Mouse (Mus musculus) CH12.LX (cell line): Measurements from ENCODE around the gene Cd5. TPM values are rescaled to one million over a fixed set of nuclear protein-coding genes. Genes with fewer than 3 reads are reported as not detected.

ENCODE experiments used
- DNase-seq: peaks from one replicate; pipeline ENCODE4 v3.0.0-alpha.2; 2013; ENCODE audit errors: extremely low read depth
- H3K27ac ChIP-seq: 2 replicates; pipeline ENCODE4 v1.5.1; 2012; ENCODE audit warnings: low read depth, mild to moderate bottlenecking, control low read depth, moderate library complexity; ENCODE audit not compliant: insufficient read depth
- H3K27me3 ChIP-seq: replicated peaks from 2 replicates; pipeline ENCODE3; 2012; ENCODE audit warnings: inconsistent platforms
- H3K36me3 ChIP-seq, 2 experiments: replicated peaks in 1 of 2; 2 replicates each; pipeline versions ENCODE3 to v1.6.1; 2012; ENCODE audit warnings: inconsistent platforms in 1 of 2, low read length in 1 of 2, mild to moderate bottlenecking in 1 of 2, mixed read lengths in 1 of 2, moderate library complexity in 1 of 2; ENCODE audit not compliant: control insufficient read depth in 1 of 2, insufficient read depth in 1 of 2
- H3K4me1 ChIP-seq, 2 experiments: 2 replicates each; pipeline ENCODE4 v1.6.1; 2012; ENCODE audit warnings: inconsistent platforms in 1 of 2, moderate library complexity in 1 of 2; ENCODE audit not compliant: insufficient read depth in 2 of 2, control insufficient read depth in 1 of 2
- H3K4me2 ChIP-seq: 2 replicates; pipeline ENCODE4 v1.6.1; 2012; ENCODE audit warnings: low read depth, mild to moderate bottlenecking, control low read depth; ENCODE audit not compliant: poor library complexity, insufficient read depth, severe bottlenecking
- H3K4me3 ChIP-seq, 3 experiments: fragments of 150-350 bp in 1 of 3; sonication (generic) in 1 of 3; replicated peaks in 1 of 3; 2 replicates each; pipeline versions ENCODE3 to v1.5.1; 2011 to 2012; ENCODE audit warnings: low read depth in 2 of 3, low read length in 2 of 3, mild to moderate bottlenecking in 2 of 3, moderate library complexity in 2 of 3, control low read depth in 1 of 3, improper control_type of control experiment in 1 of 3, inconsistent platforms in 1 of 3, mixed read lengths in 1 of 3; ENCODE audit not compliant: poor library complexity in 1 of 3
- H3K79me2 ChIP-seq: replicated peaks from 2 replicates; pipeline ENCODE4 v1.6.1; 2012; ENCODE audit warnings: mild to moderate bottlenecking, moderate library complexity; ENCODE audit not compliant: control insufficient read depth, poor library complexity, insufficient read depth, severe bottlenecking; ENCODE audit errors: extremely low read depth
- H3K9ac ChIP-seq: 2 replicates; pipeline ENCODE4 v1.6.1; 2012; ENCODE audit warnings: low read depth, mild to moderate bottlenecking, control low read depth, moderate library complexity; ENCODE audit not compliant: insufficient read depth
- H3K9me3 ChIP-seq: replicated peaks from 2 replicates; pipeline ENCODE3; 2012; ENCODE audit warnings: low read length, inconsistent platforms, mixed read lengths
- BHLHE40 ChIP-seq: IDR thresholded peaks from 2 replicates; pipeline ENCODE4 v1.6.1; 2011; ENCODE audit warnings: mild to moderate bottlenecking, low read depth, low read length, improper control_type of control experiment
- CHD2 ChIP-seq: IDR thresholded peaks from 2 replicates; pipeline ENCODE4 v1.6.1; 2011; ENCODE audit warnings: low read length, improper control_type of control experiment
- ELF1 ChIP-seq: IDR thresholded peaks from 2 replicates; pipeline ENCODE4 v1.6.1; 2014; ENCODE audit warnings: low read depth, mild to moderate bottlenecking, inconsistent platforms, low read length, improper control_type of control experiment
- EP300 ChIP-seq: IDR thresholded peaks from 2 replicates; pipeline ENCODE4 v1.6.1; 2011; ENCODE audit warnings: low read length, improper control_type of control experiment
- ETS1 ChIP-seq: conservative IDR thresholded peaks from 2 replicates; pipeline ENCODE4 v1.6.1; 2012; ENCODE audit warnings: low read depth, mild to moderate bottlenecking, inconsistent platforms, low read length, improper control_type of control experiment, moderate library complexity
- HCFC1 ChIP-seq: IDR thresholded peaks from 2 replicates; pipeline ENCODE4 v1.6.1; 2012; ENCODE audit warnings: low read depth, mild to moderate bottlenecking, inconsistent platforms, low read length, improper control_type of control experiment
- IRF4 ChIP-seq: IDR thresholded peaks from 2 replicates; pipeline ENCODE4 v1.6.1; 2014; ENCODE audit warnings: low read depth, mild to moderate bottlenecking, inconsistent platforms, low read length, improper control_type of control experiment
- JUN ChIP-seq: IDR thresholded peaks from 2 replicates; pipeline ENCODE4 v1.6.1; 2011; ENCODE audit warnings: low read depth, mild to moderate bottlenecking, low read length, improper control_type of control experiment, moderate library complexity; ENCODE audit not compliant: insufficient read depth
- JUND ChIP-seq: conservative IDR thresholded peaks from 2 replicates; pipeline ENCODE4 v1.6.1; 2011; ENCODE audit warnings: low read depth, low read length, improper control_type of control experiment
- MAX ChIP-seq: IDR thresholded peaks from 2 replicates; pipeline ENCODE4 v1.6.1; 2011; ENCODE audit warnings: low read length, improper control_type of control experiment
- MAZ ChIP-seq: IDR thresholded peaks from 2 replicates; pipeline ENCODE4 v1.6.1; 2012; ENCODE audit warnings: low read depth, mild to moderate bottlenecking, inconsistent platforms, low read length, improper control_type of control experiment, moderate library complexity
- MEF2A ChIP-seq: IDR thresholded peaks from 2 replicates; pipeline ENCODE4 v1.6.1; 2014; ENCODE audit warnings: low read depth, mild to moderate bottlenecking, inconsistent platforms, low read length, improper control_type of control experiment, borderline replicate concordance
- MXI1 ChIP-seq: IDR thresholded peaks from 2 replicates; pipeline ENCODE4 v1.6.1; 2011; ENCODE audit warnings: mild to moderate bottlenecking, low read depth, low read length, improper control_type of control experiment
- MYC ChIP-seq: IDR thresholded peaks from 2 replicates; pipeline ENCODE4 v1.6.1; 2011; ENCODE audit warnings: low read depth, mild to moderate bottlenecking, improper control_type of control experiment, low read length
- NELFE ChIP-seq: IDR thresholded peaks from 2 replicates; pipeline ENCODE4 v1.6.1; 2011; ENCODE audit warnings: low read depth, low read length, improper control_type of control experiment
- NRF1 ChIP-seq: IDR thresholded peaks from 2 replicates; pipeline ENCODE4 v1.6.1; 2014; ENCODE audit warnings: low read depth, mild to moderate bottlenecking, inconsistent platforms, low read length, improper control_type of control experiment, moderate library complexity
- POLR2A ChIP-seq: IDR thresholded peaks from 2 replicates; pipeline ENCODE4 v1.6.1; 2011; ENCODE audit warnings: low read depth, mild to moderate bottlenecking, improper control_type of control experiment, low read length
- POLR2AphosphoS2 ChIP-seq: IDR thresholded peaks from 2 replicates; pipeline ENCODE4 v1.6.1; 2011; ENCODE audit warnings: low read depth, low read length, improper control_type of control experiment
- RAD21 ChIP-seq: IDR thresholded peaks from 2 replicates; pipeline ENCODE4 v1.6.1; 2011; ENCODE audit warnings: low read depth, mild to moderate bottlenecking, low read length, improper control_type of control experiment, moderate library complexity
- RCOR1 ChIP-seq: conservative IDR thresholded peaks from 2 replicates; pipeline ENCODE4 v1.6.1; 2012; ENCODE audit warnings: low read depth, mild to moderate bottlenecking, inconsistent platforms, low read length, improper control_type of control experiment
- SIN3A ChIP-seq: IDR thresholded peaks from 2 replicates; pipeline ENCODE4 v1.6.1; 2012; ENCODE audit warnings: low read length, improper control_type of control experiment, inconsistent platforms
- TCF12 ChIP-seq: IDR thresholded peaks from 2 replicates; pipeline ENCODE4 v1.6.1; 2014; ENCODE audit warnings: low read depth, mild to moderate bottlenecking, inconsistent platforms, low read length, improper control_type of control experiment
- ZMIZ1 ChIP-seq: IDR thresholded peaks from 2 replicates; pipeline ENCODE4 v1.6.1; 2012; ENCODE audit warnings: low read depth, mild to moderate bottlenecking, inconsistent platforms, low read length, improper control_type of control experiment
- dilution Hi-C: fragments of 300-500 bp; cut with MboI; formaldehyde crosslinking; loops from 2 replicates; pipeline ENCODE4 v1.14.3; 2020; ENCODE audit warnings: low sequenced_read_pairs; ENCODE audit not compliant: extremely low pct_unique_long_range_greater_than_20kb, extremely low pct_ligation_motif_present
- in situ Hi-C: fragments of 300-500 bp; cut with MboI; formaldehyde crosslinking; loops from 3 replicates; pipeline ENCODE4 v1.14.3; 2019; ENCODE audit warnings: low sequenced_read_pairs, low pct_ligation_motif_present, low pct_unique_long_range_greater_than_20kb, mixed read lengths
- polyA plus RNA-seq: library from polyadenylated mRNA; unstranded; fragments of >175 nt; gene quantifications from 2 replicates; pipeline ENCODE4 v1.2.1, GENCODE M21; 2012; ENCODE audit warnings: low read depth; ENCODE audit not compliant: insufficient read length
- total RNA-seq, 2 experiments: library from RNA; depleted of rRNA; stranded (reverse); fragments of 300-350 nt in 1 of 2; fragments of >200 nt in 1 of 2; gene quantifications; 2 replicates each; pipeline ENCODE4 v1.2.3; 2012 to 2014

The Cd5 gene
- total RNA-seq (2012; rRNA removed): 8.7 and 9.9 TPM in 2 replicates
- 17.7 and 20.7 TPM in 2 replicates for total RNA-seq (2014; rRNA removed)
- 46.8 and 51.4 TPM in 2 replicates for polyA plus RNA-seq

DNA sequence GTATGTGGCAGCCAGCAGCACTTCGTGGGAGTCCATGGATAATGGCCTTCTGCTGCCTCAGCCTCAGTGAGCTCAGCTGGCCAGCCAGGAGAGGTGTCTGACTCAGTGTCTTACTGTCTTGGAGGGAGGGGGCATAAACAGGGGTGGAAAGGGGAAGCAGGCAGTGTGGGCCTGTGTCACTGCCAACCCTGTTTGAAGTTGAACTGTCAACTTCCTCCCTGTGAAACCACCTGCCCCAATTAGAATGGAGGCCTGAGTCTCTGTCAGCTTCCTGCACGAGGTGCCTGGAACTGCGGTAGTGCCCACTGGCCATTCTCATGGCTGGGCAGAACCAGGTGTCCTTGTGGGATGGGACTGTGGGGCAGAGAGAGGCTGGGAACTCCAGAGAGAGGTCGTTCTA, at the start of gene Cd5:
Gene Cd5 (minus strand): TSS at position 192 of the 400 bp plus-strand sequence.
- Histone ChIP-seq H3K4me3 (peak within 1 kb of the TSS in 2 of 3 experiments; percentile 37 to 60), H3K27ac (peak within 1 kb of the TSS; percentile 85), H3K4me2 (peak within 1 kb of the TSS; percentile 34), H3K9ac (0 out of 2 replicates have a peak within 1 kb of the TSS, but pooled peaks have one; percentile 8), H3K9me3 (no peaks in the 10 kb centered on the region), H3K27me3 (no peaks in the 10 kb centered on the region), H3K79me2 (peaks cover 9% of the 10 kb centered on the region; the same call in 1 of the 2 replicates), H3K4me1 (peaks cover 24 to 63% of the 10 kb centered on the region in 2 experiments), H3K36me3 (peaks cover 0 to 32% of the 10 kb centered on the region in 2 experiments)
- dilution Hi-C loops (no loop called here), in situ Hi-C loops (no loop called here)
- DNase-seq: peak; percentile 88
- no peak for TF ChIP-seq JUND
- TF ChIP-seq SIN3A: peak; percentile 88
- peak; percentile 79 for TF ChIP-seq BHLHE40
- TF ChIP-seq ZMIZ1: no peak
- TF ChIP-seq HCFC1: peak; percentile 58
- TF ChIP-seq NRF1: no peak
- TF ChIP-seq CHD2: 0 out of 2 replicates have a peak, but pooled peaks have one; percentile 19
- TF ChIP-seq MAZ: peak; percentile 90
- TF ChIP-seq JUN: no peak
- TF ChIP-seq NELFE: 0 out of 2 replicates have a peak, but pooled peaks have one; percentile 16
- peak; percentile 69; the same call in 1 of the 2 replicates for TF ChIP-seq TCF12
- TF ChIP-seq POLR2AphosphoS2: no peak
- TF ChIP-seq MEF2A: peak; percentile 53; the same call in 1 of the 2 replicates
- peak; percentile 88 for TF ChIP-seq MAX
- peak; percentile 58; the same call in 1 of the 2 replicates for TF ChIP-seq MXI1
- peak; percentile 57 for TF ChIP-seq POLR2A
- peak; percentile 75 for TF ChIP-seq ELF1
- TF ChIP-seq MYC: peak; percentile 91
- no peak for TF ChIP-seq RCOR1
- TF ChIP-seq EP300: peak; percentile 79
- TF ChIP-seq RAD21: no peak; the same call in 1 of the 2 replicates
- TF ChIP-seq IRF4: peak; percentile 65
- peak; percentile 82 for TF ChIP-seq ETS1
